Comparison of ENCODE assay signal across 28 mouse cellular contexts in genomic region chr8:88771241-88771640, GRCm38 (mm10).
DNase-seq lines count a peak whose midpoint lies in the region; ATAC-seq lines count a peak whose summit lies in the region.
"Had no signal": no experiment of that assay in that cellular context is flagged by ENCODE, and none has a peak within 500 bp of the region (broad histone marks: within the 10 kb centered on the region; RNA-seq: fewer than 3 reads in every experiment).

No protein-coding gene starts in this region.

- no peak overlapping the region for H3K4me3 ChIP-seq in neural tube, embryonic 15.5 days (replicated peaks)
- H3K4me3 ChIP-seq: embryonic facial prominence, embryonic 10.5 days; embryonic facial prominence, embryonic 15.5 days; forebrain, embryonic 13.5 days; heart, adult 2 months; heart, embryonic 13.5 days; hindbrain, embryonic 12.5 days; limb, embryonic 12.5 days; midbrain, embryonic 13.5 days; stomach, embryonic 15.5 days had no signal

- no peaks in the 10 kb centered on the region for H3K36me3 ChIP-seq in neural tube, embryonic 15.5 days
- H3K36me3 ChIP-seq: embryonic facial prominence, embryonic 10.5 days; embryonic facial prominence, embryonic 15.5 days; heart, embryonic 13.5 days; hindbrain, embryonic 12.5 days; limb, embryonic 12.5 days; midbrain, embryonic 13.5 days; stomach, embryonic 15.5 days had no signal

- H3K9me3 ChIP-seq in neural tube, embryonic 15.5 days (replicated peaks) = 0 out of 2 replicates have a peak, but pooled peaks cover 3% of the 10 kb centered on the region
- H3K9me3 ChIP-seq: midbrain, embryonic 13.5 days; stomach, embryonic 15.5 days had no signal

- peaks cover 22% of the 10 kb centered on the region for H3K4me1 ChIP-seq in neural tube, embryonic 15.5 days
- H3K4me1 ChIP-seq: heart, embryonic 13.5 days; limb, embryonic 12.5 days had no signal

- DNase-seq in CD4-positive, CD25-positive, alpha-beta regulatory T cell, adult 2 months (ENCODE audit: low read depth, low spot score) = peak; percentile 18
- DNase-seq in naive thymus-derived CD4-positive, alpha-beta T cell, adult 2 months (ENCODE audit: low read depth) = peak; percentile 42
- DNase-seq in thymus, postnatal 25 days = peak; percentile 54
- no peak for DNase-seq in lung, adult 18-20 months
- DNase-seq: adrenal gland, postnatal 25 days; cerebellum, adult 18-20 months; cerebellum, postnatal 10 days; gastrocnemius, postnatal 25 days; heart, adult 2 months; kidney, adult 8-10 months; kidney, postnatal 4 days; lung, postnatal 36 days; right cerebral cortex, postnatal 25 days had no signal

- no peaks in the 10 kb centered on the region; the same call in 1 of the 2 replicates for H3K27me3 ChIP-seq in neural tube, embryonic 15.5 days (replicated peaks)
- H3K27me3 ChIP-seq: embryonic facial prominence, embryonic 15.5 days; forebrain, embryonic 13.5 days; heart, embryonic 13.5 days; midbrain, embryonic 13.5 days; stomach, embryonic 15.5 days had no signal

- 83% methylated on average over 7 of the region's 7 CpGs for WGBS in neural tube, embryonic 15.5 days

- no peak overlapping the region for H3K9ac ChIP-seq in neural tube, embryonic 15.5 days (replicated peaks)
- H3K9ac ChIP-seq: embryonic facial prominence, embryonic 15.5 days; forebrain, embryonic 13.5 days; heart, embryonic 13.5 days; hindbrain, embryonic 12.5 days; limb, embryonic 12.5 days; midbrain, embryonic 13.5 days; stomach, embryonic 15.5 days had no signal

- no peak overlapping the region for H3K4me2 ChIP-seq in neural tube, embryonic 15.5 days
- H3K4me2 ChIP-seq: embryonic facial prominence, embryonic 15.5 days; forebrain, embryonic 13.5 days; heart, embryonic 13.5 days; hindbrain, embryonic 12.5 days; limb, embryonic 12.5 days; midbrain, embryonic 13.5 days; stomach, embryonic 15.5 days had no signal

- ATAC-seq in CD4-positive, CD25-positive, alpha-beta regulatory T cell, adult 4 months = no peak
- ATAC-seq in common myeloid progenitor, adult 5-6 weeks (replicated peaks; ENCODE audit: low read depth, poor library complexity, severe bottlenecking) = peak; percentile 69; the same call in 1 of the 2 replicates
- no peak for ATAC-seq in neural tube, embryonic 15.5 days (ENCODE audit: low FRiP score)
- ATAC-seq in cerebellum, adult (ENCODE audit: insufficient number of reproducible peaks, low FRiP score, low TSS enrichment) = no peak
- ATAC-seq: forebrain, embryonic 13.5 days; hindbrain, postnatal 0 days; intestine, embryonic 16.5 days; midbrain, embryonic 13.5 days had no signal

- H3K27ac ChIP-seq in neural tube, embryonic 15.5 days (replicated peaks) = no peak overlapping the region
- H3K27ac ChIP-seq: embryonic facial prominence, embryonic 10.5 days; embryonic facial prominence, embryonic 15.5 days; forebrain, embryonic 13.5 days; heart, adult 2 months; heart, embryonic 13.5 days; hindbrain, embryonic 12.5 days; hindbrain, postnatal 0 days; kidney, postnatal 0 days; limb, embryonic 12.5 days; midbrain, embryonic 13.5 days; stomach, embryonic 15.5 days had no signal

Comparison
In these comparisons a context has a peak if more than half of its experiments do, and no peak if none do; other contexts are left out.
1. DNase-seq: peak in CD4-positive, CD25-positive, alpha-beta regulatory T cell, adult 2 months (single experiment), naive thymus-derived CD4-positive, alpha-beta T cell, adult 2 months (single experiment) and thymus, postnatal 25 days (single experiment); none in lung, adult 18-20 months (0 of 2).